Mouse (Mus musculus) forebrain, embryonic 16.5 days (tissue): ENCODE data around the gene Rapgef2. TPM values are rescaled to one million over a fixed set of nuclear protein-coding genes. Genes with fewer than 3 reads are reported as not detected.

Experiments
- ATAC-seq: fragments of 200-750 bp; cut with Nextera tagmentation; 2 replicates; pipeline ENCODE4 v1.8.0; 2017; ENCODE audit warnings: mild to moderate bottlenecking, moderate library complexity
- H3K27ac ChIP-seq: fragments of 300-500 bp; sonication (generic); 2 replicates; pipeline ENCODE4 v1.5.1; 2014; ENCODE audit warnings: low read length, control low read depth
- H3K27me3 ChIP-seq: fragments of 300-500 bp; sonication (generic); replicated peaks from 2 replicates; pipeline ENCODE4 v1.6.1; 2014; ENCODE audit warnings: low read length; ENCODE audit not compliant: control insufficient read depth, insufficient read depth
- H3K36me3 ChIP-seq: fragments of 300-500 bp; sonication (generic); 2 replicates; pipeline ENCODE4 v1.6.1; 2014; ENCODE audit not compliant: control insufficient read depth, insufficient read depth
- H3K4me1 ChIP-seq: fragments of 300-500 bp; sonication (generic); replicated peaks from 2 replicates; pipeline ENCODE4 v1.6.1; 2014; ENCODE audit warnings: low read length; ENCODE audit not compliant: control insufficient read depth, insufficient read depth
- H3K4me2 ChIP-seq: fragments of 300-500 bp; sonication (generic); 2 replicates; pipeline ENCODE4 v1.6.1; 2014; ENCODE audit warnings: mild to moderate bottlenecking, low read length, control low read depth
- H3K4me3 ChIP-seq: fragments of 300-500 bp; sonication (generic); replicated peaks from 2 replicates; pipeline ENCODE4 v1.5.1; 2014; ENCODE audit warnings: mild to moderate bottlenecking, low read length, control low read depth
- H3K9ac ChIP-seq: fragments of 300-500 bp; sonication (generic); replicated peaks from 2 replicates; pipeline ENCODE4 v1.6.1; 2014; ENCODE audit warnings: low read depth, low read length, control low read depth
- H3K9me3 ChIP-seq: fragments of 300-500 bp; sonication (generic); 2 replicates; pipeline ENCODE4 v1.6.1; 2016; ENCODE audit warnings: low read length; ENCODE audit not compliant: control insufficient read depth
- WGBS: fragments of 180-500 bp; shearing (Covaris S2); extraction: QIAGEN DNeasy Blood & Tissue Kit; methylation state at CpG from one replicate; pipeline ENCODE4 v1.1.7; 2014; 5-methylcytosine and 5-hydroxymethylcytosine counted together
- polyA plus RNA-seq: library from polyadenylated mRNA; unstranded; fragments of >200 nt; fragmentation: Nextera tagmentation; extraction: Ambion mirVana; gene quantifications from 2 replicates; pipeline ENCODE4 v1.2.1, GENCODE M21; 2015

Gene Rapgef2
- polyA plus RNA-seq, 1 experiment from 2014 or later: 13.4 TPM

GRCm38 (mm10) chr3:79221296-79222191 lies 64.8 kb downstream of the Rapgef2 start:
- no peak overlapping the region for H3K27ac ChIP-seq
- H3K36me3 ChIP-seq: no peaks in the 10 kb centered on the region
- peak; percentile 41 for ATAC-seq
- H3K4me3 ChIP-seq: no peak overlapping the region
- H3K27me3 ChIP-seq: no peaks in the 10 kb centered on the region
- no peaks in the 10 kb centered on the region for H3K9me3 ChIP-seq
- H3K9ac ChIP-seq: no peak overlapping the region; the same call in 1 of the 2 replicates
- no peak overlapping the region for H3K4me2 ChIP-seq
- 40% methylated on average over 9 of the region's 9 CpGs for WGBS
- peaks cover 27% of the 10 kb centered on the region for H3K4me1 ChIP-seq

GRCm38 (mm10) chr3:79219144-79219930 lies 67.0 kb downstream of the Rapgef2 start:
- H3K9me3 ChIP-seq: no peaks in the 10 kb centered on the region
- H3K27ac ChIP-seq: no peak overlapping the region
- no peak overlapping the region for H3K9ac ChIP-seq
- no peaks in the 10 kb centered on the region for H3K36me3 ChIP-seq
- peaks cover 19% of the 10 kb centered on the region for H3K4me1 ChIP-seq
- H3K27me3 ChIP-seq: no peaks in the 10 kb centered on the region
- no peak for ATAC-seq
- WGBS: 39% methylated on average over 10 of the region's 10 CpGs
- no peak overlapping the region for H3K4me2 ChIP-seq
- H3K4me3 ChIP-seq: no peak overlapping the region

DNA sequence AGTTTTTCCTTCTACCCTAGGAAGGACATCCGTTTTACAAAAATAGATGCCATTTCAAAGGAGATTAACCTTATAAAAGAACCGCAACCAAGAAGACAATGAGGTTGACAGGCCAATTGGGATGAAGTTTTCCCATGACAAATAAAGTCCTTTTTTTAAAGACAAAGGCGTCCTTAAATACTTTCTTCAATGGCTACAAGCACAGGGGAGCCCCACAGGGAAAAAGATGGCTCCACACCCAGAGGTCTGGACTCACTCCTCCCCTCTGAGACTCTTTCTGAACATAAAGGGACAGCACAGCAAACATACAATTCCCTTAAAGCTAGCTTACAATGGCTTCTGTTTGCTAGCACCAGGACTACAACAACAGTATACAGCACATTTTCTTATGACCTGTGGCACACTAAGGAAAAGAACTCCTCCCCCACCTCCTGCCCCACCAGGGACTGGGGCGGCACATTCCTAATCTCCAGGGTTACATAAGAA lies 67.7 kb downstream of the Rapgef2 start:
- H3K9ac ChIP-seq: no peak overlapping the region
- H3K27ac ChIP-seq: no peak overlapping the region

DNA sequence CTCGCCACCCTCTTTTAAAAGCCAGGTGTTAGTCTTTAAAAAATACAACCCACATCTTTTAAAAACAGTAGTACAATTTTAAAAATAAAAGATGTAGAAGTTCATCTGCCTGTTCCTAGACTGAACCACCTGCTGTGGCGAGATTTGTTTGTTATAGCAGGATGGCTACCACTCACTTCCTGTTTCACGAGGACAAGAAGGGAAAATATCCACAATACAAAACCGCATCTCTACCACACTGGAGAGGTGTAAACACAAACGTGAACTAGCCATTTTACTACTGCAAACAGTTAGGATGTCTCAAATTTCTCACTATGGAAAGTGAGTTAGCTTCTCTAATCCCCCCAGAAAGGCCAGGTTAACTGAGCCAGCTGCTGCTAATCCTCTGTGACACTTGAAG lies 76.1 kb downstream of the Rapgef2 start:
- H3K27ac ChIP-seq: no peak overlapping the region
- WGBS: 80% methylated on average over 5 of the region's 5 CpGs

More for the DNA sequence above, 67.7 kb downstream of the Rapgef2 start:
- Histone ChIP-seq H3K4me2 (no peak overlapping the region), H3K27me3 (no peaks in the 10 kb centered on the region), H3K9me3 (no peaks in the 10 kb centered on the region), H3K36me3 (no peaks in the 10 kb centered on the region), H3K4me1 (peaks cover 19% of the 10 kb centered on the region), H3K4me3 (no peak overlapping the region)
- 9% methylated on average over 4 of the region's 4 CpGs for WGBS
- ATAC-seq: no peak

GRCm38 (mm10) chr3:79207216-79207615 lies 79.1 kb downstream of the Rapgef2 start:
- Histone ChIP-seq H3K4me1 (peaks cover 15% of the 10 kb centered on the region), H3K9ac (no peak overlapping the region), H3K9me3 (no peaks in the 10 kb centered on the region; the same call in 1 of the 2 replicates), H3K27ac (no peak overlapping the region), H3K27me3 (no peaks in the 10 kb centered on the region), H3K4me3 (no peak overlapping the region), H3K4me2 (no peak overlapping the region), H3K36me3 (0 out of 2 replicates have a peak, but pooled peaks cover 3% of the 10 kb centered on the region)
- no peak for ATAC-seq
- 90% methylated on average over 2 of the region's 2 CpGs for WGBS

More for the DNA sequence above, 76.1 kb downstream of the Rapgef2 start:
- H3K4me2 ChIP-seq: no peak overlapping the region
- peaks cover 4% of the 10 kb centered on the region; the same call in 1 of the 2 replicates for H3K4me1 ChIP-seq
- no peaks in the 10 kb centered on the region; the same call in 1 of the 2 replicates for H3K9me3 ChIP-seq
- ATAC-seq: no peak
- 0 out of 2 replicates have a peak, but pooled peaks cover 3% of the 10 kb centered on the region for H3K36me3 ChIP-seq
- H3K4me3 ChIP-seq: no peak overlapping the region
- H3K27me3 ChIP-seq: no peaks in the 10 kb centered on the region
- no peak overlapping the region for H3K9ac ChIP-seq

DNA sequence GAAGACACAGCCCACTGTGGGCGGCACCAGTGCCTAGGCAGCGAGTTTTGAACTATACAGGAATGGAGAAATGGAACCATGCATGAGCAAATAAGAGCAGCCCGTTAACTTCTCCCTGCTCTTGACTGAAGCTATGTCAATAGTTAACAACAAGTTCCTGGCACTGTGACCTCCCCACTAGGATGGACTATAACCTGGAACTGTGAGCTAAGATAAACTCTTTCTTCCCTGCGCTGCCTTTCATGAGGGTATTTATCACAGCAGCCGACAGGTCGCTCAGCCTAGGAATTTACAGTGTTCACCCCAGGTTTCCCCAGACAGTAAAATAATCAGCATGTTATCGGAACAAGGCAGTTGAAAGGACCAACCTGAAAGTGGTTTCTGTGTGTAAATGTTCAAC lies 79.8 kb downstream of the Rapgef2 start:
- Histone ChIP-seq H3K4me3 (no peak overlapping the region), H3K27me3 (no peaks in the 10 kb centered on the region), H3K4me2 (no peak overlapping the region), H3K27ac (no peak overlapping the region), H3K4me1 (peaks cover 15% of the 10 kb centered on the region), H3K9ac (no peak overlapping the region), H3K9me3 (no peaks in the 10 kb centered on the region; the same call in 1 of the 2 replicates), H3K36me3 (0 out of 2 replicates have a peak, but pooled peaks cover 3% of the 10 kb centered on the region)
- ATAC-seq: no peak
- WGBS: 95% methylated on average over 7 of the region's 7 CpGs

DNA sequence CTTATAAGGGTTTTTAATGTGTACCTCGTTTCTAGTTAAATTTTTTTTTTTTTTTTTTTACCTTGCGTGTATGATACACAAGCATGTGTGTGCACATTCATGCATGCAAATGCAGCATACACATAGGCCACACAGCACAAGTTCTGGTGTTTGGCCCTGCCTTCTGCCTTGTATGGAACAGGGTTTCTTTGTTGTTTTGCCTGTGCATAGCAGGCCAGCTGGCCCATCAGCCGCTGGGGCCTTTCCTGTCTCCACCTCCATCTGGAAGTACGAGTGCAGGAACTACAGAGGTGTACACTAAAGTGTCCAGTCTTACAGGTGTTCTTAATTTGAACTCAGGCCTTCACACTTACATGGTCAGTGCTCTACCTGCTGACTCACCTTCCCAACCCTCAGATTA lies 80.3 kb downstream of the Rapgef2 start:
- WGBS: 77% methylated on average over 4 of the region's 4 CpGs
- no peaks in the 10 kb centered on the region; the same call in 1 of the 2 replicates for H3K9me3 ChIP-seq
- no peak overlapping the region for H3K27ac ChIP-seq
- H3K36me3 ChIP-seq: 0 out of 2 replicates have a peak, but pooled peaks cover 3% of the 10 kb centered on the region
- peaks cover 15% of the 10 kb centered on the region for H3K4me1 ChIP-seq
- H3K27me3 ChIP-seq: no peaks in the 10 kb centered on the region
- no peak for ATAC-seq
- no peak overlapping the region for H3K9ac ChIP-seq
- H3K4me3 ChIP-seq: no peak overlapping the region
- H3K4me2 ChIP-seq: no peak overlapping the region

GRCm38 (mm10) chr3:79205112-79205511 lies 81.2 kb downstream of the Rapgef2 start:
- WGBS: 22% methylated on average over 3 of the region's 3 CpGs
- no peaks in the 10 kb centered on the region for H3K27me3 ChIP-seq
- H3K4me3 ChIP-seq: no peak overlapping the region
- H3K4me1 ChIP-seq: peaks cover 15% of the 10 kb centered on the region
- no peak overlapping the region; the same call in 1 of the 2 replicates for H3K27ac ChIP-seq
- no peak overlapping the region for H3K4me2 ChIP-seq
- H3K9me3 ChIP-seq: no peaks in the 10 kb centered on the region; the same call in 1 of the 2 replicates
- H3K36me3 ChIP-seq: 0 out of 2 replicates have a peak, but pooled peaks cover 3% of the 10 kb centered on the region
- H3K9ac ChIP-seq: no peak overlapping the region
- no peak for ATAC-seq

DNA sequence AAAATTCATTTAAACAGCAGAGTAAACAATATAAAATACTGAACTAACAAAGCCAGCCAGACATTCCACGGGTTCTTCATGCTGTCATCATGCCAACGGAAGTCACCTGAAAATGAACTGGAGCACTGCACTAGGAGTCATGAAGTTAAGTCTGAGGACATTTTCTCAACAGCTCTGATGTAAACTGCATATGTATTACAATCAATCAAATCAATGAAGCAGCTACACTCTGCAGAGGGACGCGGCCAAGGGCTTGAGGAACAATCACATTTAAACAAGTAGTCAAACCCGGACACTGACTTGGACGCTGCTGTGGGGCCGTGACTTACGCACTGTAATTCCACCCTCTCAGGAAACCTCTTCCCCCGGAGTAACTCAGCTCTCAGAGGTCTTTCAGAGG lies 82.1 kb downstream of the Rapgef2 start:
- no peak overlapping the region for H3K4me3 ChIP-seq
- 0 out of 2 replicates have a peak, but pooled peaks cover 3% of the 10 kb centered on the region for H3K36me3 ChIP-seq
- no peaks in the 10 kb centered on the region for H3K27me3 ChIP-seq
- no peak overlapping the region for H3K9ac ChIP-seq
- peaks cover 15% of the 10 kb centered on the region for H3K4me1 ChIP-seq
- no peaks in the 10 kb centered on the region; the same call in 1 of the 2 replicates for H3K9me3 ChIP-seq
- no peak overlapping the region for H3K27ac ChIP-seq
- ATAC-seq: no peak
- 88% methylated on average over 9 of the region's 9 CpGs for WGBS
- no peak overlapping the region for H3K4me2 ChIP-seq
